Mouse (Mus musculus) retina, postnatal 7 days (tissue): Measurements from ENCODE around the gene Plekhb2.

Experiments
- DNase-seq: peaks from one replicate; pipeline ENCODE4 v3.0.0-alpha.2; 2012; ENCODE audit warnings: low read depth, low spot score

Gene Plekhb2

GRCm38 (mm10) chr1:34831381-34831780, 18.4 kb upstream of the Plekhb2 start:
- no peak for DNase-seq

- no peak for DNase-seq
These were observed 14.9 kb upstream of the Plekhb2 start for GRCm38 (mm10) chr1:34834904-34835303.

- no peak for DNase-seq
These were observed 11.7 kb upstream of the Plekhb2 start for GRCm38 (mm10) chr1:34837951-34838689.

GRCm38 (mm10) chr1:34839241-34839640, 10.5 kb upstream of the Plekhb2 start:
- no peak for DNase-seq

- no peak for DNase-seq
These were observed 7.9 kb upstream of the Plekhb2 start for GRCm38 (mm10) chr1:34841709-34842388.

GRCm38 (mm10) chr1:34842389-34842861, 7.4 kb upstream of the Plekhb2 start:
- peak; percentile 35 for DNase-seq

GRCm38 (mm10) chr1:34842887-34843618, 6.7 kb upstream of the Plekhb2 start, which contains the start of gene Fam168b:
Fam168b (minus strand) TSS chr1:34843065.
- peak; percentile 89 for DNase-seq

GRCm38 (mm10) chr1:34847070-34847469, 2.7 kb upstream of the Plekhb2 start:
- DNase-seq = no peak

- DNase-seq = no peak
These were observed 764 bp downstream of the Plekhb2 start for GRCm38 (mm10) chr1:34850343-34851136.

- no peak for DNase-seq
These were observed 1.8 kb downstream of the Plekhb2 start for GRCm38 (mm10) chr1:34851562-34851961.

- DNase-seq = no peak
These were observed 2.5 kb downstream of the Plekhb2 start for GRCm38 (mm10) chr1:34852116-34852878.

- no peak for DNase-seq
These were observed 4.0 kb downstream of the Plekhb2 start for GRCm38 (mm10) chr1:34853786-34854185.

GRCm38 (mm10) chr1:34855056-34855739, 5.4 kb downstream of the Plekhb2 start:
- no peak for DNase-seq

GRCm38 (mm10) chr1:34858671-34859070, 8.9 kb downstream of the Plekhb2 start:
- no peak for DNase-seq

- DNase-seq = no peak
These were observed 10.0 kb downstream of the Plekhb2 start for GRCm38 (mm10) chr1:34859761-34860160.

- DNase-seq = no peak
These were observed 10.4 kb downstream of the Plekhb2 start for GRCm38 (mm10) chr1:34860205-34860604.

GRCm38 (mm10) chr1:34862877-34863276, 13.1 kb downstream of the Plekhb2 start:
- no peak for DNase-seq

GRCm38 (mm10) chr1:34863323-34863722, 13.5 kb downstream of the Plekhb2 start:
- DNase-seq = no peak

- DNase-seq = no peak
These were observed 14.5 kb downstream of the Plekhb2 start for GRCm38 (mm10) chr1:34864243-34864642.

GRCm38 (mm10) chr1:34865866-34866265, 16.1 kb downstream of the Plekhb2 start:
- no peak for DNase-seq
